Mouse (Mus musculus) hindbrain, embryonic 11.5 days (tissue): ENCODE measurements around the gene Atp6v1c2. TPM values are rescaled to one million over a fixed set of nuclear protein-coding genes. Genes with fewer than 3 reads are reported as not detected.

Source experiments
- ATAC-seq: fragments of 200-750 bp; cut with Nextera tagmentation; 2 replicates; pipeline ENCODE4 v1.8.0; 2017; ENCODE audit warnings: mild to moderate bottlenecking, moderate TSS enrichment, moderate library complexity; ENCODE audit not compliant: low FRiP score
- DNase-seq: peaks from one replicate; pipeline ENCODE4 v3.0.0-alpha.2; 2015; ENCODE audit warnings: low spot score
- H3K27ac ChIP-seq: fragments of 300-500 bp; sonication (generic); 2 replicates; pipeline ENCODE4 v1.5.1; 2014; ENCODE audit warnings: mild to moderate bottlenecking, low read depth, low read length
- H3K27me3 ChIP-seq: fragments of 300-500 bp; sonication (generic); 2 replicates; pipeline ENCODE4 v1.6.1; 2014; ENCODE audit warnings: mild to moderate bottlenecking, low read length, moderate library complexity, mixed read lengths; ENCODE audit not compliant: control insufficient read depth, insufficient read depth
- H3K36me3 ChIP-seq: fragments of 300-500 bp; sonication (generic); 2 replicates; pipeline ENCODE4 v1.6.1; 2014; ENCODE audit warnings: mild to moderate bottlenecking, low read length, moderate library complexity, mixed read lengths; ENCODE audit not compliant: control insufficient read depth, insufficient read depth
- H3K4me1 ChIP-seq: fragments of 300-500 bp; sonication (generic); replicated peaks from 2 replicates; pipeline ENCODE4 v1.6.1; 2014; ENCODE audit warnings: low read length, mixed read lengths; ENCODE audit not compliant: control insufficient read depth, insufficient read depth
- H3K4me2 ChIP-seq: fragments of 300-500 bp; sonication (generic); replicated peaks from 2 replicates; pipeline ENCODE4 v1.6.1; 2014; ENCODE audit warnings: mild to moderate bottlenecking, low read depth, low read length
- H3K4me3 ChIP-seq: fragments of 300-500 bp; sonication (generic); 2 replicates; pipeline ENCODE4 v1.5.1; 2014; ENCODE audit warnings: low read depth, low read length
- H3K9ac ChIP-seq: fragments of 300-500 bp; sonication (generic); 2 replicates; pipeline ENCODE4 v1.6.1; 2014; ENCODE audit warnings: low read depth, low read length
- H3K9me3 ChIP-seq: fragments of 300-500 bp; sonication (generic); 2 replicates; pipeline ENCODE4 v1.6.1; 2016; ENCODE audit warnings: low read length; ENCODE audit not compliant: control insufficient read depth
- WGBS: fragments of 180-500 bp; shearing (Covaris S2); extraction: QIAGEN DNeasy Blood & Tissue Kit; methylation state at CpG from one replicate; pipeline ENCODE4 v1.1.7; 2014; 5-methylcytosine and 5-hydroxymethylcytosine counted together
- polyA plus RNA-seq: library from polyadenylated mRNA; unstranded; fragments of >200 nt; fragmentation: Nextera tagmentation; extraction: Ambion mirVana; gene quantifications from 2 replicates; pipeline ENCODE4 v1.2.1, GENCODE M21; 2014

Gene Atp6v1c2
- polyA plus RNA-seq, 1 experiment from 2014 or later = 0.43 TPM

GRCm38 (mm10) chr12:17261005-17261404 lies 68.2 kb downstream of the Atp6v1c2 start:
- Histone ChIP-seq H3K9ac (no peak overlapping the region), H3K4me3 (no peak overlapping the region), H3K9me3 (no peaks in the 10 kb centered on the region), H3K4me1 (no peaks in the 10 kb centered on the region), H3K27ac (no peak overlapping the region), H3K4me2 (no peak overlapping the region), H3K27me3 (no peaks in the 10 kb centered on the region), H3K36me3 (no peaks in the 10 kb centered on the region)
- no peak for ATAC-seq
- no peak for DNase-seq
- WGBS = 94% methylated on average over 3 of the region's 3 CpGs

GRCm38 (mm10) chr12:17258431-17258830 lies 70.7 kb downstream of the Atp6v1c2 start:
- H3K4me2 ChIP-seq = no peak overlapping the region
- no peaks in the 10 kb centered on the region for H3K27me3 ChIP-seq
- ATAC-seq (no peak), DNase-seq (no peak)
- 93% methylated on average over 7 of the region's 7 CpGs for WGBS
- H3K36me3 ChIP-seq = no peaks in the 10 kb centered on the region
- H3K4me3 ChIP-seq = no peak overlapping the region
- no peaks in the 10 kb centered on the region for H3K9me3 ChIP-seq
- H3K9ac ChIP-seq = no peak overlapping the region
- H3K27ac ChIP-seq = no peak overlapping the region
- no peaks in the 10 kb centered on the region for H3K4me1 ChIP-seq

- Histone ChIP-seq H3K27me3 (no peaks in the 10 kb centered on the region), H3K4me2 (no peak overlapping the region), H3K9me3 (no peaks in the 10 kb centered on the region), H3K4me3 (no peak overlapping the region), H3K9ac (no peak overlapping the region), H3K4me1 (no peaks in the 10 kb centered on the region), H3K36me3 (no peaks in the 10 kb centered on the region), H3K27ac (no peak overlapping the region)
- DNase-seq (peak; percentile 80), ATAC-seq (peak; percentile 64; the same call in 1 of the 2 replicates)
- 4% methylated on average over 9 of the region's 10 CpGs for WGBS
These were observed 72.3 kb downstream of the Atp6v1c2 start for GRCm38 (mm10) chr12:17256905-17257304.

GRCm38 (mm10) chr12:17255602-17256001 lies 73.6 kb downstream of the Atp6v1c2 start:
- Histone ChIP-seq H3K27me3 (no peaks in the 10 kb centered on the region), H3K4me1 (no peaks in the 10 kb centered on the region), H3K27ac (no peak overlapping the region), H3K4me2 (no peak overlapping the region), H3K4me3 (no peak overlapping the region), H3K36me3 (no peaks in the 10 kb centered on the region), H3K9ac (no peak overlapping the region), H3K9me3 (no peaks in the 10 kb centered on the region)
- DNase-seq (peak; percentile 17), ATAC-seq (no peak)
- WGBS = 81% methylated on average over 6 of the region's 6 CpGs

- Histone ChIP-seq H3K36me3 (no peaks in the 10 kb centered on the region), H3K4me2 (no peak overlapping the region), H3K4me3 (no peak overlapping the region), H3K27me3 (no peaks in the 10 kb centered on the region), H3K4me1 (no peaks in the 10 kb centered on the region), H3K9me3 (no peaks in the 10 kb centered on the region), H3K9ac (no peak overlapping the region), H3K27ac (no peak overlapping the region)
- ATAC-seq (peak; percentile 58; the same call in 1 of the 2 replicates), DNase-seq (peak; percentile 88)
- WGBS = 14% methylated on average over 9 of the region's 9 CpGs
These were observed 76.1 kb downstream of the Atp6v1c2 start for GRCm38 (mm10) chr12:17253069-17253468.

- ATAC-seq (no peak), DNase-seq (no peak)
- H3K9ac ChIP-seq = no peak overlapping the region
- no peak overlapping the region for H3K4me2 ChIP-seq
- no peaks in the 10 kb centered on the region for H3K4me1 ChIP-seq
- H3K36me3 ChIP-seq = no peaks in the 10 kb centered on the region
- no peaks in the 10 kb centered on the region for H3K27me3 ChIP-seq
- no peak overlapping the region for H3K4me3 ChIP-seq
- H3K9me3 ChIP-seq = no peaks in the 10 kb centered on the region
- WGBS = 86% methylated on average over 8 of the region's 8 CpGs
- no peak overlapping the region for H3K27ac ChIP-seq
These were observed 78.2 kb downstream of the Atp6v1c2 start for GRCm38 (mm10) chr12:17250962-17251361.

- DNase-seq (no peak), ATAC-seq (no peak)
- H3K36me3 ChIP-seq = no peaks in the 10 kb centered on the region
- no peak overlapping the region for H3K4me3 ChIP-seq
- no peaks in the 10 kb centered on the region for H3K27me3 ChIP-seq
- H3K9me3 ChIP-seq = no peaks in the 10 kb centered on the region
- no peak overlapping the region for H3K9ac ChIP-seq
- H3K4me1 ChIP-seq = no peaks in the 10 kb centered on the region
- H3K4me2 ChIP-seq = no peak overlapping the region
- H3K27ac ChIP-seq = no peak overlapping the region
These were observed 87.1 kb downstream of the Atp6v1c2 start for GRCm38 (mm10) chr12:17242041-17242440.

GRCm38 (mm10) chr12:17241614-17242013 lies 87.5 kb downstream of the Atp6v1c2 start:
- Histone ChIP-seq H3K9ac (no peak overlapping the region), H3K9me3 (no peaks in the 10 kb centered on the region), H3K4me1 (no peaks in the 10 kb centered on the region), H3K4me3 (no peak overlapping the region), H3K4me2 (no peak overlapping the region), H3K27ac (no peak overlapping the region), H3K36me3 (no peaks in the 10 kb centered on the region), H3K27me3 (no peaks in the 10 kb centered on the region)
- DNase-seq = no peak
- ATAC-seq = no peak
- WGBS = 95% methylated on average over 9 of the region's 9 CpGs

GRCm38 (mm10) chr12:17241016-17241415 lies 88.1 kb downstream of the Atp6v1c2 start:
- WGBS = 91% methylated on average over 2 of the region's 2 CpGs
- Histone ChIP-seq H3K27me3 (no peaks in the 10 kb centered on the region), H3K4me3 (no peak overlapping the region), H3K4me1 (no peaks in the 10 kb centered on the region), H3K9me3 (no peaks in the 10 kb centered on the region), H3K27ac (no peak overlapping the region), H3K9ac (no peak overlapping the region), H3K4me2 (no peak overlapping the region), H3K36me3 (no peaks in the 10 kb centered on the region)
- ATAC-seq (no peak), DNase-seq (no peak)
